Mouse (Mus musculus): Measurements from ENCODE around the gene Upf1. TPM values are rescaled to one million over a fixed set of nuclear protein-coding genes. Genes with fewer than 3 reads are reported as not detected.

Gene Upf1
- polyA plus RNA-seq, 1 experiment, result 39.1 TPM

GRCm38 (mm10) chr8:70329124-70329834, 23.8 kb downstream of the Upf1 start, which contains the start of gene Gdf1:
Gene Gdf1, plus strand, starts transcription at chr8:70329817.
- Histone ChIP-seq H3K4me1 (ENCODE audit: control insufficient read depth, insufficient read depth, low read length) (no peaks in the 10 kb centered on the region; the same call in 1 of the 2 replicates), H3K27ac (ENCODE audit: control insufficient read depth, insufficient read depth, low read depth, low read length, poor library complexity) (peak within 1 kb of the TSS; percentile 48; the same call in 1 of the 2 replicates), H3K4me3 (replicated peaks; ENCODE audit: control insufficient read depth, low read depth, low read length) (no peak within 1 kb of the TSS)
- no peak for TF ChIP-seq CTCF (IDR thresholded peaks at IDR 0.05; ENCODE audit: control insufficient read depth, insufficient read depth, low read length)
- TF ChIP-seq POLR2A (IDR thresholded peaks at IDR 0.05; ENCODE audit: borderline replicate concordance, control insufficient read depth, low read depth, low read length), result no peak
- 59% methylated on average over 14 of the region's 14 CpGs for WGBS

GRCm38 (mm10) chr8:70327512-70327911, 25.6 kb downstream of the Upf1 start:
- 79% methylated on average over 6 of the region's 6 CpGs for WGBS
- no peaks in the 10 kb centered on the region; the same call in 1 of the 2 replicates for H3K4me1 ChIP-seq (ENCODE audit: control insufficient read depth, insufficient read depth, low read length)
- peak overlapping the region; percentile 76 for H3K27ac ChIP-seq (ENCODE audit: control insufficient read depth, insufficient read depth, low read depth, low read length, poor library complexity)
- H3K4me3 ChIP-seq (replicated peaks; ENCODE audit: control insufficient read depth, low read depth, low read length), result no peak overlapping the region
- no peak for TF ChIP-seq POLR2A (IDR thresholded peaks at IDR 0.05; ENCODE audit: borderline replicate concordance, control insufficient read depth, low read depth, low read length)
- no peak for TF ChIP-seq CTCF (IDR thresholded peaks at IDR 0.05; ENCODE audit: control insufficient read depth, insufficient read depth, low read length)

DNA sequence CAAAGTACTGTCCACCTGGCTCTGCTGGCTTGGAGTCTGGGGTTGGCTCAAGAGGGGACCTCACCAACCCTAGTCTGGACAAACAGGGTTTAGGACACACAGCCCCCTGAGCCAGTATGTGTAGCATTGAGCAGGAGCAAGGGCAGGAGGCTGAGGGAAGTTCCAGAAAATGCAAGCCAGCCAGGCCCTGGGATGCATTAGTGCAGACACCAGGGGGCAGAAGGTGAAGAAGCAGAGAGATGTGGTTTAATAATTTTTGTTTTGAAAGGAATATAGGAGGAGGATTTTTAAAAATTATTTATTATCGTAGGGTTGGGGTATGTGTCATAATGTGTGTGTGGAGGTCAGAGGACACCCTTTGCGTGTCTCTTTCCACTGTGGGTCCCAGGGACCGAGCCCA, 29.4 kb downstream of the Upf1 start:
- TF ChIP-seq POLR2A (IDR thresholded peaks at IDR 0.05; ENCODE audit: borderline replicate concordance, control insufficient read depth, low read depth, low read length), result no peak
- no peak for TF ChIP-seq CTCF (IDR thresholded peaks at IDR 0.05; ENCODE audit: control insufficient read depth, insufficient read depth, low read length)
- Histone ChIP-seq H3K27ac (ENCODE audit: control insufficient read depth, insufficient read depth, low read depth, low read length, poor library complexity) (no peak overlapping the region), H3K4me1 (ENCODE audit: control insufficient read depth, insufficient read depth, low read length) (no peaks in the 10 kb centered on the region; the same call in 1 of the 2 replicates), H3K4me3 (replicated peaks; ENCODE audit: control insufficient read depth, low read depth, low read length) (no peak overlapping the region)
- 84% methylated on average over 3 of the region's 3 CpGs for WGBS

- TF ChIP-seq POLR2A (IDR thresholded peaks at IDR 0.05; ENCODE audit: borderline replicate concordance, control insufficient read depth, low read depth, low read length), result no peak
- no peak for TF ChIP-seq CTCF (IDR thresholded peaks at IDR 0.05; ENCODE audit: control insufficient read depth, insufficient read depth, low read length)
- WGBS, result 82% methylated on average over 5 of the region's 5 CpGs
- H3K27ac ChIP-seq (ENCODE audit: control insufficient read depth, insufficient read depth, low read depth, low read length, poor library complexity), result no peak overlapping the region
- no peaks in the 10 kb centered on the region; the same call in 1 of the 2 replicates for H3K4me1 ChIP-seq (ENCODE audit: control insufficient read depth, insufficient read depth, low read length)
- H3K4me3 ChIP-seq (replicated peaks; ENCODE audit: control insufficient read depth, low read depth, low read length), result no peak overlapping the region
These were observed 35.2 kb downstream of the Upf1 start for GRCm38 (mm10) chr8:70317872-70318271.

DNA sequence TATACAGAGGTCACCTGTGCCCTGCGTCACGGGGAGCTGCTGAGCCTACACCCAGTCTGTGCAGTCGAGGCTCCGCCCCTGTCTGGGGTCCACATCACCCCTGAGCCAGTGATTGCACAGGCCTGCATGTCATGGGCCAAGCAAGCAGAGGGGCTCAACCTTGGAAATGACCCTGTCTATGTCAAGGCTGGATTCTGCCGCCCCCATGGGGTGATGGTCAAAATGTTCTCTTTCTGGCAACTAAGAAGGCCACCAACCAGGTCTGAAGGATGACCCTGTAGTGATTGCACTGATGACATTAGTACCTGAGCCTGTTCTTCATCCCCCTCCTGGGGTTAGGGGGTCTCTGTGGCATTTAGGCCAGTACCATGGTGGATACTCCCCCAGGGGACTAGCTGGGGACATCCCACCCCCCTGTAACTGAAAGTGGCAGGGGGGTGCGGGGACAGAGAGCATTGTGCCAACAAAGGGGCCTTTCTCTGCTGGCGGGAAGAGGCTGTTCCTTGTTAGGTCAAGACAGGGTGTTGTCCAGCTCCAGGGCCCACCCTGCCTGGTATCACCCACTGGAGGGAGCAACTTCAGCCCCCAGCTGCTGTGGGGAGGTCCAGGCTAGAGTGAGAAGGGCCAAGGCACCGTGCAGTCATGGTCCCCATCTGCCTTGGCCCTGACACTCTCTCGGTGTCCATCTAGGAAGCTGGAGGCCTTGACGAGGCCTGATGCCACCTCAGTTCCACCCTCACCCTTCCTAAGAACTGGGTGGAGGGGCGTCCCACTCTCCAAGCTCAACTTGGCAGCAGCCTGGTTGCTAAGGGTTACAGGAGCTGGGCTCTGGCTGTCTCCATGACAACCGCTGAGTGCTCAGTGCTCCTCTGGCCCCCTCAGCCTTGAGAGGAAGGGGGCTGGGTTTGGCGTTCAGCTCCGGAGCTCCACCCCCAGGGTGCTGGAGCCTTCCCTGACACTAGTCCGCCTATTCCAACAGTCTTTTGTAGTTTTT, 36.3 kb downstream of the Upf1 start:
- no peaks in the 10 kb centered on the region; the same call in 1 of the 2 replicates for H3K4me1 ChIP-seq (ENCODE audit: control insufficient read depth, insufficient read depth, low read length)
- no peak for TF ChIP-seq POLR2A (IDR thresholded peaks at IDR 0.05; ENCODE audit: borderline replicate concordance, control insufficient read depth, low read depth, low read length)
- TF ChIP-seq CTCF (IDR thresholded peaks at IDR 0.05; ENCODE audit: control insufficient read depth, insufficient read depth, low read length), result peak; percentile 1; the same call in 1 of the 2 replicates
- 40% methylated on average over 15 of the region's 15 CpGs for whole genome bisulfite sequencing
- no peak overlapping the region for H3K4me3 ChIP-seq (replicated peaks; ENCODE audit: control insufficient read depth, low read depth, low read length)
- H3K27ac ChIP-seq (ENCODE audit: control insufficient read depth, insufficient read depth, low read depth, low read length, poor library complexity), result no peak overlapping the region

DNA sequence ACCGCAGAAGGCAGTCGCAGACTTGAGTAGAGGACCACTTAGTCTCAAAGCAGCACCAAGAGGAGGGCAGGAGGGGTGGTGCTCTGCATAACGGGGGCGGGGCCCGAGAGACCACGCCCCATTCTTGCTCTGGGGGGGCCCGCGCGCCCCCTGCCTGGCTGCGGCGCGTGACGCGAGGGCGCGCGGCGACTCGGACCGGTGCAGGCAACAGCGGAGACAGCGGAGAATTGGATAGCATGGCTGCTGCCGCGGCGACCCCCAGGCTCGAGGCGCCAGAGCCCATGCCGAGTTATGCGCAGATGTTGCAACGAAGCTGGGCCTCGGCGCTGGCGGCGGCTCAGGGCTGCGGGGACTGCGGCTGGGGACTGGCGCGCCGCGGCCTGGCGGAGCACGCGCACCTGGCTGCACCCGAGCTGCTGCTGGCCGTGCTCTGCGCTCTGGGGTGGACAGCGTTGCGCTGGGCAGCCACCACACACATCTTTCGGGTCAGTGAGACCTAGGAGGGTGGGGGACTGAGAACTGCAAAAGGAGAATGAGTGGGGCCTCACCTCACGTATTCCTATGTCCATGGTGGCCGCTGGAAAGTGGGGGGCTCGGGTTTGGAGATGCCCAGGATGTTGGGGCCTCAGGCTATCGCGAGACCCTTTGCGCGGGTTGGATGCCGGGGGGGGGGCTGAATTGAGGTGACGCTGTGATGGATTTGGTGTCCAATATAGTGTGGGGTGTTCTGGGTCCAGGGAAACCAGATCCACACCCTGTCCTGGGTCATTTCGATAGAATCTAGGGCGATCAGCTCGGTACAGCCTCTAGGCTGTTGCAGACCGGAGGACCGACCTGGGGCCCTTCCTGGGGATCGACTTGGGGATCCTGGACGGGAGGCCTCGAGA, 37.2 kb downstream of the Upf1 start, which contains the start of gene Cers1:
Gene Cers1 (plus strand): TSS at position 152 of the 887 bp plus-strand sequence.
- 9% methylated on average over 65 of the region's 66 CpGs for WGBS
- H3K4me3 ChIP-seq (replicated peaks; ENCODE audit: control insufficient read depth, low read depth, low read length), result no peak within 1 kb of the TSS
- no peak within 1 kb of the TSS for H3K27ac ChIP-seq (ENCODE audit: control insufficient read depth, insufficient read depth, low read depth, low read length, poor library complexity)
- no peak for TF ChIP-seq CTCF (IDR thresholded peaks at IDR 0.05; ENCODE audit: control insufficient read depth, insufficient read depth, low read length)
- no peak for TF ChIP-seq POLR2A (IDR thresholded peaks at IDR 0.05; ENCODE audit: borderline replicate concordance, control insufficient read depth, low read depth, low read length)
- H3K4me1 ChIP-seq (ENCODE audit: control insufficient read depth, insufficient read depth, low read length), result no peaks in the 10 kb centered on the region; the same call in 1 of the 2 replicates

DNA sequence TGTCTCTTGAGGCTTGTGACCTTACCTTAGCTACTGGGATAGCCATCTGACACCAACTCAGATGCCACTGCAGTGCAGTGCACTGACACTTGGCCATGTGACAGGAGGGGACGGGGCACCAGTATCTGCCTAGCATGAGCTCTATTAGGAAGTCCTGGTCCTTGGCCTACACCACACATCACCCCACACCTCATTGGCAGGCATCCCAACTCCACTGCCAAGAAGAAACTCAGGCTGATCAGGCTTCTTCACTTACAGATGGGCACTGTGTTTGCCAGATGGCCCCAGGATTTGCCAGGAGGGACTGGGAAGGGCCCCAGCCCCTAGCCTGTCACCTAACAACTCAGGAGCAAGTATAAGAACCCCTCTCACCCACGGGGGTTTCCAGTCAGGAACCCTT, 39.7 kb downstream of the Upf1 start:
- H3K27ac ChIP-seq (ENCODE audit: control insufficient read depth, insufficient read depth, low read depth, low read length, poor library complexity), result no peak overlapping the region; the same call in 1 of the 2 replicates
- no peak for TF ChIP-seq CTCF (IDR thresholded peaks at IDR 0.05; ENCODE audit: control insufficient read depth, insufficient read depth, low read length)
- no peak for TF ChIP-seq POLR2A (IDR thresholded peaks at IDR 0.05; ENCODE audit: borderline replicate concordance, control insufficient read depth, low read depth, low read length)
- no peak overlapping the region for H3K4me3 ChIP-seq (replicated peaks; ENCODE audit: control insufficient read depth, low read depth, low read length)
- H3K4me1 ChIP-seq (ENCODE audit: control insufficient read depth, insufficient read depth, low read length), result no peaks in the 10 kb centered on the region; the same call in 1 of the 2 replicates
- 73% methylated on average over 2 of the region's 2 CpGs for WGBS
